Mouse (Mus musculus) olfactory bulb, adult 2 months (tissue): ENCODE results near the gene Olfr1046.

Experiments used
- CTCF ChIP-seq: fragments of 200-500 bp; IDR thresholded peaks from 2 replicates; pipeline ENCODE4 v1.5.1; 2012; ENCODE audit warnings: low read depth, mild to moderate bottlenecking, low read length, moderate library complexity; ENCODE audit not compliant: insufficient read depth
- POLR2A ChIP-seq: fragments of 200-500 bp; IDR thresholded peaks from 2 replicates; pipeline ENCODE4 v1.6.1; 2012; ENCODE audit warnings: mild to moderate bottlenecking, low read depth, low read length, moderate library complexity; ENCODE audit not compliant: insufficient read depth

DNA sequence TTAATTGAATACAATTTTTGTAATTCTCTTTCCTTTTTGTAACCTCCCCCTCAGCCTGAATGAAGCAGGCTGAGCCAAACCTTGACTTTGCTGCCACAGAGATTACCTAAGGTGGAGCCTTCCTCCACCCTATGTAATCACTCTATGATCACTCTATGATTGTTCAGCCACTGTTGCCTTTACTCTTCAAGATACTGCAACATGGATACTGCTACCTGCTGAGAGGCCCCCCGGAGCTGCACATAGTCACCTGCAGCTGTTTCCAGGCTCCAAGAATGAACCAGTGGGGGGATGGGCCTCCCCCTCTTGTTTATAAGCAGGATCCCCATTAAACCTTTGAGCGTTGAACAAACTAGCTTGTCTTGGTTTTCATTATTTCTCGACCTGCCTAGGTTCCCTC is 39.2 kb downstream of the Olfr1046 start:
- TF ChIP-seq POLR2A, result no peak
- no peak for TF ChIP-seq CTCF
